Mouse (Mus musculus): ENCODE measurements around the gene Maged1. TPM values are rescaled to one million over a fixed set of nuclear protein-coding genes. Genes with fewer than 3 reads are reported as not detected.
A peak's percentile ranks its signal among the peaks of the same experiment; 100 is the strongest.
"Not testable (repeated sequence)": the region's sequence is repeated elsewhere in the genome, so short reads cannot be mapped to it uniquely, and the experiment has no call there.

Maged1 gene
- polyA plus RNA-seq, 1 experiment from 2014 or later, result 406 TPM

GRCm38 (mm10) chrX:94508442-94508819 is 33.5 kb downstream of the Maged1 start:
- Histone ChIP-seq H3K27ac (no peak overlapping the region), H3K27me3 (replicated peaks) (no peaks in the 10 kb centered on the region), H3K4me3 (replicated peaks) (no peak overlapping the region), H3K4me1 (replicated peaks) (no peaks in the 10 kb centered on the region), H3K9ac (no peak overlapping the region), H3K4me2 (replicated peaks) (no peak overlapping the region), H3K36me3 (no peaks in the 10 kb centered on the region), H3K9me3 (no peaks in the 10 kb centered on the region)
- WGBS, result 44% methylated on average over 3 of the region's 3 CpGs
- no peak for ATAC-seq

- H3K9me3 ChIP-seq; H3K4me1 ChIP-seq (replicated peaks); H3K27ac ChIP-seq; ATAC-seq; H3K4me2 ChIP-seq (replicated peaks); H3K4me3 ChIP-seq (replicated peaks); H3K36me3 ChIP-seq; H3K9ac ChIP-seq; H3K27me3 ChIP-seq (replicated peaks): not testable (repeated sequence)
- WGBS, result 40% methylated on average over 8 of the region's 14 CpGs
Measured at GRCm38 (mm10) chrX:94507698-94508441, 34.1 kb downstream of the Maged1 start.

- H3K4me3 ChIP-seq (replicated peaks), result no peak overlapping the region
- WGBS, result 94% methylated on average over 2 of the region's 2 CpGs
- H3K36me3 ChIP-seq, result no peaks in the 10 kb centered on the region
- no peaks in the 10 kb centered on the region for H3K9me3 ChIP-seq
- H3K27ac ChIP-seq, result no peak overlapping the region
- peaks cover 2% of the 10 kb centered on the region; the same call in 1 of the 2 replicates for H3K27me3 ChIP-seq (replicated peaks)
- ATAC-seq, result peak; percentile 31; the same call in 1 of the 2 replicates
- no peak overlapping the region for H3K9ac ChIP-seq
- H3K4me2 ChIP-seq (replicated peaks), result no peak overlapping the region
- no peaks in the 10 kb centered on the region for H3K4me1 ChIP-seq (replicated peaks)
Measured at GRCm38 (mm10) chrX:94486001-94486792, 55.7 kb downstream of the Maged1 start.

Other genes with a start within 250 kb of the Maged1 start
- not detected in 2 replicates for gene Fam90a1b, start 175.4 kb downstream of the Maged1 start, polyA plus RNA-seq (2015; fragmentation: Nextera tagmentation; extraction: Ambion mirVana)
- 98.5 and 113 TPM in 2 replicates for gene Apoo, start 175.0 kb downstream of the Maged1 start, polyA plus RNA-seq (2015; fragmentation: Nextera tagmentation; extraction: Ambion mirVana)
- 3.5 and 4.6 TPM in 2 replicates for gene Gspt2, start 93.9 kb upstream of the Maged1 start, polyA plus RNA-seq (2015; fragmentation: Nextera tagmentation; extraction: Ambion mirVana)
- 1.2 and 1.6 TPM in 2 replicates for gene Zxdb, start 182.4 kb upstream of the Maged1 start, polyA plus RNA-seq (2015; fragmentation: Nextera tagmentation; extraction: Ambion mirVana)